Mouse (Mus musculus) adrenal gland, adult 18-20 months (tissue): ENCODE measurements around the gene Acss2. TPM values are rescaled to one million over a fixed set of nuclear protein-coding genes. Genes with fewer than 3 reads are reported as not detected.
"Not testable (repeated sequence)": the region's sequence is repeated elsewhere in the genome, so short reads cannot be mapped to it uniquely, and the experiment has no call there.

Source experiments
- DNase-seq, 2 experiments: peaks; one replicate each; pipeline ENCODE4 v3.0.0; 2021 to 2022; ENCODE audit warnings: low spot score in 2 of 2
- total RNA-seq, 2 experiments: library from RNA; stranded (reverse); gene quantifications; 1 replicate in 1 of 2; 2 replicates in 1 of 2; pipeline ENCODE4 v1.2.3; 2021

The Acss2 gene
- total RNA-seq, 2 experiments from 2014 or later, result 83.3 to 368 TPM

- peak in 1 of 2 experiments; percentile 27 for DNase-seq
These were observed 67.7 kb downstream of the Acss2 start for GRCm38 (mm10) chr2:155585486-155585885.

- no peak for DNase-seq
These were observed 70.4 kb downstream of the Acss2 start for GRCm38 (mm10) chr2:155588136-155588535.

- no peak for DNase-seq
These were observed 71.8 kb downstream of the Acss2 start for GRCm38 (mm10) chr2:155589521-155589920.

- no peak for DNase-seq
These were observed 73.1 kb downstream of the Acss2 start for GRCm38 (mm10) chr2:155590876-155591275.

- no peak for DNase-seq
These were observed 73.9 kb downstream of the Acss2 start for GRCm38 (mm10) chr2:155591676-155592075.

GRCm38 (mm10) chr2:155592137-155592853, 74.5 kb downstream of the Acss2 start, which contains the start of gene Gss:
Gss (minus strand) TSS chr2:155592810.
- DNase-seq, result peak; percentile 100

GRCm38 (mm10) chr2:155592854-155593283, 75.1 kb downstream of the Acss2 start:
- DNase-seq, result no peak

GRCm38 (mm10) chr2:155595516-155595915, 77.8 kb downstream of the Acss2 start:
- no peak for DNase-seq

- no peak for DNase-seq
These were observed 86.0 kb downstream of the Acss2 start for GRCm38 (mm10) chr2:155603707-155604106.

GRCm38 (mm10) chr2:155604560-155605235, 87.0 kb downstream of the Acss2 start:
- no peak for DNase-seq

GRCm38 (mm10) chr2:155605236-155605589, 87.5 kb downstream of the Acss2 start:
- DNase-seq, result not testable (repeated sequence)

- no peak for DNase-seq
These were observed 88.6 kb downstream of the Acss2 start for GRCm38 (mm10) chr2:155606360-155606759.

- DNase-seq, result no peak
These were observed 93.2 kb downstream of the Acss2 start, which contains the start of gene Myh7b for GRCm38 (mm10) chr2:155610978-155611377. Myh7b (plus strand) TSS chr2:155611212.

- no peak for DNase-seq
These were observed 94.2 kb downstream of the Acss2 start for GRCm38 (mm10) chr2:155611834-155612550.

- DNase-seq, result peak; percentile 58 to 70
These were observed 95.6 kb downstream of the Acss2 start for GRCm38 (mm10) chr2:155613326-155613755.

- DNase-seq, result no peak
These were observed 96.2 kb downstream of the Acss2 start for GRCm38 (mm10) chr2:155613953-155614352.

- no peak for DNase-seq
These were observed 99.2 kb downstream of the Acss2 start for GRCm38 (mm10) chr2:155616971-155617370.

- peak; percentile 89 to 91 for DNase-seq
These were observed 102.1 kb downstream of the Acss2 start for GRCm38 (mm10) chr2:155619817-155620216.

- no peak for DNase-seq
These were observed 104.9 kb downstream of the Acss2 start for GRCm38 (mm10) chr2:155622606-155623005.

- no peak for DNase-seq
These were observed 106.2 kb downstream of the Acss2 start for GRCm38 (mm10) chr2:155623996-155624395.

- peak in 1 of 2 experiments; percentile 27 for DNase-seq
These were observed 107.0 kb downstream of the Acss2 start for GRCm38 (mm10) chr2:155624730-155625129.

- DNase-seq, result no peak
These were observed 108.5 kb downstream of the Acss2 start for GRCm38 (mm10) chr2:155626277-155626676.
